Mouse (Mus musculus) liver, embryonic 12.5 days (tissue): ENCODE measurements around the gene Cdhr3. TPM values are rescaled to one million over a fixed set of nuclear protein-coding genes. Genes with fewer than 3 reads are reported as not detected.

Source experiments
- ATAC-seq: fragments of 200-750 bp; cut with Nextera tagmentation; 2 replicates; pipeline ENCODE4 v1.8.0; 2017; ENCODE audit warnings: moderate number of reproducible peaks, mild to moderate bottlenecking, moderate library complexity
- H3K27ac ChIP-seq: fragments of 300-500 bp; sonication (generic); 2 replicates; pipeline ENCODE4 v1.5.1; 2016; ENCODE audit warnings: mild to moderate bottlenecking
- H3K27me3 ChIP-seq: fragments of 300-500 bp; sonication (generic); replicated peaks from 2 replicates; pipeline ENCODE4 v1.6.1; 2016; ENCODE audit warnings: mild to moderate bottlenecking, moderate library complexity
- H3K36me3 ChIP-seq: fragments of 300-500 bp; sonication (generic); 2 replicates; pipeline ENCODE4 v1.6.1; 2016; ENCODE audit warnings: mild to moderate bottlenecking, moderate library complexity
- H3K4me1 ChIP-seq: fragments of 300-500 bp; sonication (generic); 2 replicates; pipeline ENCODE4 v1.6.1; 2016
- H3K4me2 ChIP-seq: fragments of 300-500 bp; sonication (generic); 2 replicates; pipeline ENCODE4 v1.6.1; 2016; ENCODE audit warnings: mild to moderate bottlenecking, moderate library complexity
- H3K4me3 ChIP-seq: fragments of 300-500 bp; sonication (generic); 2 replicates; pipeline ENCODE4 v1.5.1; 2016; ENCODE audit warnings: mild to moderate bottlenecking, moderate library complexity
- H3K9ac ChIP-seq: fragments of 300-500 bp; sonication (generic); 2 replicates; pipeline ENCODE4 v1.6.1; 2016; ENCODE audit warnings: mild to moderate bottlenecking, moderate library complexity
- H3K9me3 ChIP-seq: fragments of 300-500 bp; sonication (generic); replicated peaks from 2 replicates; pipeline ENCODE4 v1.6.1; 2016; ENCODE audit warnings: mild to moderate bottlenecking, moderate library complexity
- whole genome bisulfite sequencing: fragments of 180-500 bp; shearing (Covaris S2); methylation state at CpG from one replicate; pipeline ENCODE4 v1.1.7; 2016; ENCODE audit not compliant: insufficient replicate concordance; 5-methylcytosine and 5-hydroxymethylcytosine counted together
- microRNA-seq: library from miRNA; unstranded; fragments of <30 nt; microRNA quantifications from one replicate; pipeline ENCODE4, GENCODE M21; 2017
- polyA plus RNA-seq: library from polyadenylated mRNA; unstranded; fragments of >200 nt; fragmentation: Nextera tagmentation; extraction: Ambion mirVana; gene quantifications from 2 replicates; pipeline ENCODE4 v1.2.1, GENCODE M21; 2016

Gene Cdhr3
- polyA plus RNA-seq, 1 experiment from 2014 or later: not detected

GRCm38 (mm10) chr12:32986284-32986683, 106.4 kb downstream of the Cdhr3 start:
- 51% methylated on average over 1 of the region's 1 CpGs for WGBS
- H3K9ac ChIP-seq: no peak overlapping the region
- H3K4me2 ChIP-seq: no peak overlapping the region
- no peak overlapping the region for H3K4me3 ChIP-seq
- H3K27ac ChIP-seq: no peak overlapping the region
- H3K4me1 ChIP-seq: no peaks in the 10 kb centered on the region
- no peak for ATAC-seq
- no peaks in the 10 kb centered on the region for H3K9me3 ChIP-seq
- H3K36me3 ChIP-seq: no peaks in the 10 kb centered on the region
- H3K27me3 ChIP-seq: no peaks in the 10 kb centered on the region

Small RNA genes within 50 kb of the gene (microRNA-seq; reads per million reads assigned to microRNA genes)
- gene Gm22904: not detected

Other genes starting within 250 kb of the Cdhr3 start
- 50.5 and 51.2 TPM in 2 replicates for gene Sypl, start 139.0 kb downstream of the Cdhr3 start, polyA plus RNA-seq
- gene Atxn7l1, start 54.8 kb upstream of the Cdhr3 start, polyA plus RNA-seq: 16.9 and 17.1 TPM in 2 replicates